Mouse (Mus musculus) CH12.LX (cell line): Measurements from ENCODE around the gene Frrs1.

Source experiments
- CTCF ChIP-seq, 2 experiments: IDR thresholded peaks in 1 of 2; conservative IDR thresholded peaks in 1 of 2; 2 replicates each; pipeline ENCODE4 v1.5.1; 2011 to 2012; ENCODE audit warnings: low read depth in 2 of 2, low read length in 2 of 2, improper control_type of control experiment in 1 of 2, inconsistent platforms in 1 of 2, mild to moderate bottlenecking in 1 of 2, moderate library complexity in 1 of 2
- EP300 ChIP-seq: IDR thresholded peaks from 2 replicates; pipeline ENCODE4 v1.6.1; 2011; ENCODE audit warnings: low read length, improper control_type of control experiment
- NELFE ChIP-seq: IDR thresholded peaks from 2 replicates; pipeline ENCODE4 v1.6.1; 2011; ENCODE audit warnings: low read depth, low read length, improper control_type of control experiment
- NRF1 ChIP-seq: IDR thresholded peaks from 2 replicates; pipeline ENCODE4 v1.6.1; 2014; ENCODE audit warnings: low read depth, mild to moderate bottlenecking, inconsistent platforms, low read length, improper control_type of control experiment, moderate library complexity
- POLR2A ChIP-seq: IDR thresholded peaks from 2 replicates; pipeline ENCODE4 v1.6.1; 2011; ENCODE audit warnings: low read depth, mild to moderate bottlenecking, improper control_type of control experiment, low read length
- RCOR1 ChIP-seq: conservative IDR thresholded peaks from 2 replicates; pipeline ENCODE4 v1.6.1; 2012; ENCODE audit warnings: low read depth, mild to moderate bottlenecking, inconsistent platforms, low read length, improper control_type of control experiment
- UBTF ChIP-seq: IDR thresholded peaks from 2 replicates; pipeline ENCODE4 v1.6.1; 2012; ENCODE audit warnings: low read depth, mild to moderate bottlenecking, inconsistent platforms, low read length, improper control_type of control experiment, moderate library complexity

- no peak for TF ChIP-seq POLR2A
- TF ChIP-seq RCOR1 = no peak
- no peak for TF ChIP-seq UBTF
- TF ChIP-seq NRF1 = no peak
- TF ChIP-seq EP300 = no peak
- TF ChIP-seq CTCF (conservative IDR thresholded peaks at IDR 0.05 in 1 of 2, IDR thresholded peaks at IDR 0.05 in 1 of 2; ENCODE audit: low read depth in 2 of 2, low read length in 2 of 2) = no peak
- no peak for TF ChIP-seq NELFE
Measured at GRCm38 (mm10) chr3:116829274-116829920, 29.9 kb upstream of the Frrs1 start.
